Mouse (Mus musculus): ENCODE measurements around the gene Socs2. TPM values are rescaled to one million over a fixed set of nuclear protein-coding genes. Genes with fewer than 3 reads are reported as not detected.

Gene Socs2
- total and polyA plus RNA-seq, 3 experiments, result 16.5 to 24.9 TPM; not detected in 1

DNA sequence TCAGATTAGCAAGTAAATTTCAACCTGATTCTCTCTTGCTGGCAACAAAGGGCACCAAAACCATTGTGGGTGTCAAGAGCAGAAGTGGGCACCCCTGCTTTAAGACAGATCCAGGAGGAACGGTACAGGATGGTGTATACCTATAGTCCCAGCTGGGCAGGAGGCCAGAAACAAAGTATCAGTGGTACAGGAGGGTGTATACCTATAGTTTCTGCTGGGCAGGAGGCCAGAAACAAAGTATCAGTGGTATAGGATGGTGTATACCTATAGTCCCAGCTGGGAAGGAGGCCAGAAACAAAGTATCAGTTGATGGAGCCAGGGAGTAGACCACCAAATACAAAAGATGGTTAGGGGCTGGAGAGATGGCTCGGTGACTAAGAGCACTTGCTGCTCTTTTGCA lies 12.2 kb downstream of the Socs2 start:
- Histone ChIP-seq H3K9me3 (replicated peaks; ENCODE audit: insufficient read depth, low read length) (no peaks in the 10 kb centered on the region), H3K27ac (ENCODE audit: control insufficient read depth, low read depth, low read length) (no peak overlapping the region), H3K36me3 (ENCODE audit: control insufficient read depth in 1 of 2, insufficient read depth in 2 of 2, low read length in 2 of 2) (no peaks in the 10 kb centered on the region), H3K79me2 (ENCODE audit: control insufficient read depth, insufficient read depth, low read length, poor library complexity) (no peaks in the 10 kb centered on the region; the same call in 1 of the 2 replicates), H3K27me3 (ENCODE audit: control insufficient read depth in 1 of 2, insufficient read depth in 2 of 2, low read length in 2 of 2) (no peaks in the 10 kb centered on the region), H3K4me3 (ENCODE audit: control insufficient read depth in 1 of 2, insufficient read depth in 1 of 2, low read depth in 2 of 2, low read length in 2 of 2) (no peak overlapping the region), H3K9ac (ENCODE audit: control insufficient read depth, low read depth, low read length, poor library complexity, severe bottlenecking) (no peak overlapping the region), H3K4me1 (ENCODE audit: control insufficient read depth in 1 of 2, insufficient read depth in 2 of 2, low read length in 2 of 2) (no peaks in the 10 kb centered on the region)
- no peak for DNase-seq (ENCODE audit: low read depth, low spot score)
- TF ChIP-seq SMC3 (IDR thresholded peaks at IDR 0.05; ENCODE audit: low read depth, low read length) (no peak), USF2 (IDR thresholded peaks at IDR 0.05; ENCODE audit: borderline replicate concordance in 1 of 2, insufficient read depth in 1 of 2, low read depth in 1 of 2, low read length in 2 of 2) (no peak), RCOR1 (IDR thresholded peaks at IDR 0.05; ENCODE audit: low read depth, low read length) (no peak), ELF1 (IDR thresholded peaks at IDR 0.05; ENCODE audit: low read depth, low read length) (no peak)

- no peak for DNase-seq (ENCODE audit: low read depth, low spot score)
- TF ChIP-seq ELF1 (IDR thresholded peaks at IDR 0.05; ENCODE audit: low read depth, low read length) (no peak), MYC (IDR thresholded peaks at IDR 0.05; ENCODE audit: low read depth, low read length) (no peak), MAFK (IDR thresholded peaks at IDR 0.05; ENCODE audit: borderline replicate concordance, low read depth, low read length) (no peak), TAL1 (IDR thresholded peaks at IDR 0.05; ENCODE audit: low read length) (no peak), JUND (IDR thresholded peaks at IDR 0.05; ENCODE audit: low read depth, low read length) (no peak), NRF1 (IDR thresholded peaks at IDR 0.05; ENCODE audit: insufficient read depth, low read depth, low read length, poor library complexity, severe bottlenecking) (no peak), MXI1 (IDR thresholded peaks at IDR 0.05; ENCODE audit: low read depth, low read length) (no peak)
- Histone ChIP-seq H3K4me3 (ENCODE audit: control insufficient read depth in 1 of 2, insufficient read depth in 1 of 2, low read depth in 2 of 2, low read length in 2 of 2) (no peak overlapping the region), H3K36me3 (ENCODE audit: control insufficient read depth in 1 of 2, insufficient read depth in 2 of 2, low read length in 2 of 2) (no peaks in the 10 kb centered on the region), H3K9me3 (replicated peaks; ENCODE audit: insufficient read depth, low read length) (no peaks in the 10 kb centered on the region), H3K27me3 (ENCODE audit: control insufficient read depth in 1 of 2, insufficient read depth in 2 of 2, low read length in 2 of 2) (no peaks in the 10 kb centered on the region), H3K79me2 (ENCODE audit: control insufficient read depth, insufficient read depth, low read length, poor library complexity) (no peaks in the 10 kb centered on the region; the same call in 1 of the 2 replicates), H3K27ac (ENCODE audit: control insufficient read depth, low read depth, low read length) (no peak overlapping the region), H3K9ac (ENCODE audit: control insufficient read depth, low read depth, low read length, poor library complexity, severe bottlenecking) (no peak overlapping the region), H3K4me1 (ENCODE audit: control insufficient read depth in 1 of 2, insufficient read depth in 2 of 2, low read length in 2 of 2) (no peaks in the 10 kb centered on the region)
Observed at GRCm38 (mm10) chr10:95399689-95400354, 17.2 kb downstream of the Socs2 start.

DNA sequence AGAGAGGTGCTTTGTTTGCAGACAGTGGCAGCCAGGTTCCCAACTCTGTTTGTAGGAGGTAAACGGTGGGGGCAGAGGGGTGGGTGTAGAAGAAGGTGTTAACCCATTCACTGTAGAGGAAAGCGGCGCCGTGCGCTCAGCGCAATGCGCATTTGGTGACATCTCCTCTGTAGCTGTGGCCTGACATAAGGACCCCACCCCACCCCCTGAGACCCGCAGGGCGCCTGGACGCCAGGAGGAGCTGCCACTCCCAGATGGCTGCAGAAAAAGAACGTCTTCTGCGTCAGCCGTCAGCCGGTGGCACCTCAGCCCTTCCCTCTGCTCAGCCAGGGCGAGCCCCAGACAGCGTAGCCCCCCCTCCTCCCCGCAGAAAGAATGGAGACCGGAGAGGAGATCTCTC lies 18.5 kb downstream of the Socs2 start:
- no peak for DNase-seq (ENCODE audit: low read depth, low spot score)
- TF ChIP-seq CHD1 (IDR thresholded peaks at IDR 0.05; ENCODE audit: low read depth, low read length) (no peak), RAD21 (IDR thresholded peaks at IDR 0.05; ENCODE audit: low read depth, low read length) (no peak), MXI1 (IDR thresholded peaks at IDR 0.05; ENCODE audit: low read depth, low read length) (no peak), USF2 (IDR thresholded peaks at IDR 0.05; ENCODE audit: borderline replicate concordance in 1 of 2, insufficient read depth in 1 of 2, low read depth in 1 of 2, low read length in 2 of 2) (no peak), MAZ (IDR thresholded peaks at IDR 0.05; ENCODE audit: low read depth, low read length) (no peak), TBP (IDR thresholded peaks at IDR 0.05; ENCODE audit: low read depth, low read length) (no peak), GABPA (IDR thresholded peaks at IDR 0.05; ENCODE audit: low read depth, low read length) (no peak), BHLHE40 (IDR thresholded peaks at IDR 0.05; ENCODE audit: borderline replicate concordance, low read depth, low read length) (no peak)
- no peaks in the 10 kb centered on the region for H3K79me2 ChIP-seq (ENCODE audit: control insufficient read depth, insufficient read depth, low read length, poor library complexity)
- no peaks in the 10 kb centered on the region for H3K36me3 ChIP-seq (ENCODE audit: control insufficient read depth in 1 of 2, insufficient read depth in 2 of 2, low read length in 2 of 2)
- H3K4me1 ChIP-seq (ENCODE audit: control insufficient read depth in 1 of 2, insufficient read depth in 2 of 2, low read length in 2 of 2), result no peaks in the 10 kb centered on the region
- H3K27ac ChIP-seq (ENCODE audit: control insufficient read depth, low read depth, low read length), result no peak overlapping the region
- H3K27me3 ChIP-seq (ENCODE audit: control insufficient read depth in 1 of 2, insufficient read depth in 2 of 2, low read length in 2 of 2), result no peaks in the 10 kb centered on the region
- no peak overlapping the region for H3K4me3 ChIP-seq (ENCODE audit: control insufficient read depth in 1 of 2, insufficient read depth in 1 of 2, low read depth in 2 of 2, low read length in 2 of 2)
- H3K9ac ChIP-seq (ENCODE audit: control insufficient read depth, low read depth, low read length, poor library complexity, severe bottlenecking), result no peak overlapping the region
- no peaks in the 10 kb centered on the region for H3K9me3 ChIP-seq (replicated peaks; ENCODE audit: insufficient read depth, low read length)

All from MEL (cell line).